Mouse (Mus musculus): ENCODE measurements around the gene Rev1. TPM values are rescaled to one million over a fixed set of nuclear protein-coding genes. Genes with fewer than 3 reads are reported as not detected.
A peak's percentile ranks its signal among the peaks of the same experiment; 100 is the strongest.
"Not testable (repeated sequence)": the region's sequence is repeated elsewhere in the genome, so short reads cannot be mapped to it uniquely, and the experiment has no call there.

The Rev1 gene
- total RNA-seq, 1 experiment from 2014 or later: 15.8 TPM

- no peak for ATAC-seq (replicated peaks; ENCODE audit: insufficient number of reproducible peaks, low FRiP score, low TSS enrichment, poor library complexity, severe bottlenecking)
These were observed 26.4 kb downstream of the Rev1 start for GRCm38 (mm10) chr1:38103214-38103613.

- ATAC-seq (replicated peaks; ENCODE audit: insufficient number of reproducible peaks, low FRiP score, low TSS enrichment, poor library complexity, severe bottlenecking): no peak
These were observed 48.3 kb downstream of the Rev1 start for GRCm38 (mm10) chr1:38081316-38081715.

- no peak for ATAC-seq (replicated peaks; ENCODE audit: insufficient number of reproducible peaks, low FRiP score, low TSS enrichment, poor library complexity, severe bottlenecking)
These were observed 58.3 kb downstream of the Rev1 start for GRCm38 (mm10) chr1:38071326-38071725.

- no peak for ATAC-seq (replicated peaks; ENCODE audit: insufficient number of reproducible peaks, low FRiP score, low TSS enrichment, poor library complexity, severe bottlenecking)
These were observed 62.3 kb downstream of the Rev1 start for GRCm38 (mm10) chr1:38067276-38067675.

GRCm38 (mm10) chr1:38062156-38062555, 67.4 kb downstream of the Rev1 start:
- ATAC-seq (replicated peaks; ENCODE audit: insufficient number of reproducible peaks, low FRiP score, low TSS enrichment, poor library complexity, severe bottlenecking): not testable (repeated sequence)

GRCm38 (mm10) chr1:38058417-38058816, 71.2 kb downstream of the Rev1 start:
- ATAC-seq (replicated peaks; ENCODE audit: insufficient number of reproducible peaks, low FRiP score, low TSS enrichment, poor library complexity, severe bottlenecking): no peak

GRCm38 (mm10) chr1:38055176-38055575, 74.4 kb downstream of the Rev1 start:
- no peak for ATAC-seq (replicated peaks; ENCODE audit: insufficient number of reproducible peaks, low FRiP score, low TSS enrichment, poor library complexity, severe bottlenecking)

- no peak for ATAC-seq (replicated peaks; ENCODE audit: insufficient number of reproducible peaks, low FRiP score, low TSS enrichment, poor library complexity, severe bottlenecking)
These were observed 80.0 kb downstream of the Rev1 start for GRCm38 (mm10) chr1:38049562-38049961.

GRCm38 (mm10) chr1:38048121-38048520, 81.5 kb downstream of the Rev1 start:
- ATAC-seq (replicated peaks; ENCODE audit: insufficient number of reproducible peaks, low FRiP score, low TSS enrichment, poor library complexity, severe bottlenecking): no peak

GRCm38 (mm10) chr1:38038898-38039297, 90.7 kb downstream of the Rev1 start:
- no peak for ATAC-seq (replicated peaks; ENCODE audit: insufficient number of reproducible peaks, low FRiP score, low TSS enrichment, poor library complexity, severe bottlenecking)

GRCm38 (mm10) chr1:38037375-38037774, 92.2 kb downstream of the Rev1 start:
- ATAC-seq (replicated peaks; ENCODE audit: insufficient number of reproducible peaks, low FRiP score, low TSS enrichment, poor library complexity, severe bottlenecking): no peak

- ATAC-seq (replicated peaks; ENCODE audit: insufficient number of reproducible peaks, low FRiP score, low TSS enrichment, poor library complexity, severe bottlenecking): no peak
These were observed 94.1 kb downstream of the Rev1 start for GRCm38 (mm10) chr1:38035521-38035920.

- no peak for ATAC-seq (replicated peaks; ENCODE audit: insufficient number of reproducible peaks, low FRiP score, low TSS enrichment, poor library complexity, severe bottlenecking)
These were observed 98.2 kb downstream of the Rev1 start for GRCm38 (mm10) chr1:38031391-38031790.

GRCm38 (mm10) chr1:38027301-38027700, 102.3 kb downstream of the Rev1 start:
- no peak for ATAC-seq (replicated peaks; ENCODE audit: insufficient number of reproducible peaks, low FRiP score, low TSS enrichment, poor library complexity, severe bottlenecking)

- no peak for ATAC-seq (replicated peaks; ENCODE audit: insufficient number of reproducible peaks, low FRiP score, low TSS enrichment, poor library complexity, severe bottlenecking)
These were observed 114.9 kb downstream of the Rev1 start for GRCm38 (mm10) chr1:38014551-38015203.

GRCm38 (mm10) chr1:38012509-38012908, 117.1 kb downstream of the Rev1 start:
- no peak for ATAC-seq (replicated peaks; ENCODE audit: insufficient number of reproducible peaks, low FRiP score, low TSS enrichment, poor library complexity, severe bottlenecking)

- peak; percentile 92 for ATAC-seq (replicated peaks; ENCODE audit: insufficient number of reproducible peaks, low FRiP score, low TSS enrichment, poor library complexity, severe bottlenecking)
These were observed 117.5 kb downstream of the Rev1 start for GRCm38 (mm10) chr1:38012104-38012503.

GRCm38 (mm10) chr1:38011647-38012046, 118.0 kb downstream of the Rev1 start:
- ATAC-seq (replicated peaks; ENCODE audit: insufficient number of reproducible peaks, low FRiP score, low TSS enrichment, poor library complexity, severe bottlenecking): no peak

- ATAC-seq (replicated peaks; ENCODE audit: insufficient number of reproducible peaks, low FRiP score, low TSS enrichment, poor library complexity, severe bottlenecking): no peak
These were observed 122.9 kb downstream of the Rev1 start for GRCm38 (mm10) chr1:38006741-38007140.

GRCm38 (mm10) chr1:38003046-38003445, 126.6 kb downstream of the Rev1 start:
- ATAC-seq (replicated peaks; ENCODE audit: insufficient number of reproducible peaks, low FRiP score, low TSS enrichment, poor library complexity, severe bottlenecking): no peak
